Mouse (Mus musculus): Measurements from ENCODE around the gene Gm20388. TPM values are rescaled to one million over a fixed set of nuclear protein-coding genes. Genes with fewer than 3 reads are reported as not detected.

Gm20388 gene
- polyA plus RNA-seq, 1 experiment from 2014 or later, result not detected

DNA sequence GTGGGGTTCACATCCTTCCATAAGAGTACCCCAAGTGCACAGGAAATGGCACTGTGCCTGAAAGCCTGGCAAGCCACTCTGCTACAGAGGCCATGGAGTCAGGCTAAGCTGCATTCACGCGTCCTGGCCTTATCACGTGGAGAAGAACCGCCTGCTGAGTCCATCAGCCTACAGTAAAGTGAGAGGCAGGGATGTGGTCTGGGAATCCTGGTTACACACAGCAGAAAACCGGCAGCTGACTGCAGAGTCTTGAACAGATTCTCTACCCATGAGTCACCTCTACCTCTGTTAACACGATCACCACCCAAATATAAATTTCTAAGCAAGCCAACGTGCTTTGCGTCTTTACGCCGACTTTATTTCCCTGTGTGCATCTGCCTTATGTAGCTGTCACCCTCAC, 2457.9 kb downstream of the Gm20388 start:
- WGBS, result 61% methylated on average over 10 of the region's 10 CpGs
- no peak overlapping the region for H3K9ac ChIP-seq (ENCODE audit: low read depth, low read length)
- H3K36me3 ChIP-seq (ENCODE audit: control insufficient read depth, insufficient read depth), result no peaks in the 10 kb centered on the region
- no peak for ATAC-seq
- no peaks in the 10 kb centered on the region for H3K27me3 ChIP-seq (replicated peaks; ENCODE audit: control insufficient read depth, insufficient read depth, low read length)
- no peak for TF ChIP-seq CTCF (IDR thresholded peaks at IDR 0.05; ENCODE audit: low read depth)
- H3K9me3 ChIP-seq (ENCODE audit: control insufficient read depth), result no peaks in the 10 kb centered on the region
- H3K4me2 ChIP-seq (replicated peaks; ENCODE audit: low read depth), result no peak overlapping the region
- H3K4me3 ChIP-seq (ENCODE audit: low read depth, low read length), result no peak overlapping the region
- H3K27ac ChIP-seq (ENCODE audit: low read depth, low read length), result no peak overlapping the region
- H3K4me1 ChIP-seq (replicated peaks; ENCODE audit: control insufficient read depth, insufficient read depth, low read length), result no peaks in the 10 kb centered on the region

DNA sequence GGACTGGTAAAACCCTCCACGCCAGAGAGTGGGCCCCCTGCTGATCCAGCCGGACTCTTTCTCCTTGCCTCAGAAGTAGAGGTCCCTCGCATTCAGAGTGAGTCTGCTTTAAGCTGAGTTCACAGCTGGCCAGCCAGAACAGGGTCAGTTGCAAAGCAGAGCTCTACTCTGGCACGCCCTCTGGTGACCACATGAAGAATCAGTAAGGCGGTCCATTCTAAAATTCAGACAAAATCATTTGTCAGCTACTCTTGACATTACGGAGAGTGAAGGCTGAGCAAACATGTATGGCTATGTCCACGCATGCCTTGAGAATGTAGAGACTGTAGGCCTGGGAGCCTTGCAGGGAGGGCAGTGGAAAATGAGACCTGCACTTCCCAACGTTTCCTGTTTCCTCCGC, 2459.0 kb downstream of the Gm20388 start:
- Histone ChIP-seq H3K27ac (ENCODE audit: low read depth, low read length) (no peak overlapping the region), H3K4me2 (replicated peaks; ENCODE audit: low read depth) (no peak overlapping the region), H3K9me3 (ENCODE audit: control insufficient read depth) (no peaks in the 10 kb centered on the region), H3K4me1 (replicated peaks; ENCODE audit: control insufficient read depth, insufficient read depth, low read length) (no peaks in the 10 kb centered on the region), H3K36me3 (ENCODE audit: control insufficient read depth, insufficient read depth) (no peaks in the 10 kb centered on the region), H3K4me3 (ENCODE audit: low read depth, low read length) (no peak overlapping the region), H3K9ac (ENCODE audit: low read depth, low read length) (no peak overlapping the region), H3K27me3 (replicated peaks; ENCODE audit: control insufficient read depth, insufficient read depth, low read length) (no peaks in the 10 kb centered on the region)
- peak; percentile 91 for TF ChIP-seq CTCF (IDR thresholded peaks at IDR 0.05; ENCODE audit: low read depth)
- peak; percentile 50 for ATAC-seq
- 11% methylated on average over 9 of the region's 9 CpGs for WGBS

DNA sequence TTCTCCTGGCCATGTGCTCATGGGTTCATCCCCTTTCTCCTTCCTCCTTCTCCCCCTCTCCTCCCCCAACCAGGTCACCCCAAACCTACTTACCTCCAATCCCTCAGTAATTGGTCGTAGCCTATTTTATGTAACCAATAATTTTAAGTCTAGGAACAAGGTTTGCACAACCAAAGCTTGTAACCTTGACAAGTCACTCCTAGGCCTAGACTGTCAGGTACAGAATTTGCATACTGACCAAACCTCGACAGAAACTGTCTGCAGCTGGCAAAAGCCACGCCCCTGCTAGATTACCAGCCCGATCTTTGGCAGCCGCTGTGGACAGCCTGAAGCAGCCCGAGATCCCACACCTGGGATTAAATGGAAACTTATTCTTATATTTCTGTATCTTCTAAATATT, 2461.1 kb downstream of the Gm20388 start:
- no peak overlapping the region for H3K27ac ChIP-seq (ENCODE audit: low read depth, low read length)
- no peak for TF ChIP-seq CTCF (IDR thresholded peaks at IDR 0.05; ENCODE audit: low read depth)
- no peaks in the 10 kb centered on the region for H3K27me3 ChIP-seq (replicated peaks; ENCODE audit: control insufficient read depth, insufficient read depth, low read length)
- H3K9ac ChIP-seq (ENCODE audit: low read depth, low read length), result no peak overlapping the region
- 55% methylated on average over 6 of the region's 6 CpGs for WGBS
- H3K4me3 ChIP-seq (ENCODE audit: low read depth, low read length), result no peak overlapping the region
- no peaks in the 10 kb centered on the region for H3K9me3 ChIP-seq (ENCODE audit: control insufficient read depth)
- ATAC-seq, result no peak
- H3K4me2 ChIP-seq (replicated peaks; ENCODE audit: low read depth), result no peak overlapping the region
- no peaks in the 10 kb centered on the region for H3K4me1 ChIP-seq (replicated peaks; ENCODE audit: control insufficient read depth, insufficient read depth, low read length)
- H3K36me3 ChIP-seq (ENCODE audit: control insufficient read depth, insufficient read depth), result no peaks in the 10 kb centered on the region

DNA sequence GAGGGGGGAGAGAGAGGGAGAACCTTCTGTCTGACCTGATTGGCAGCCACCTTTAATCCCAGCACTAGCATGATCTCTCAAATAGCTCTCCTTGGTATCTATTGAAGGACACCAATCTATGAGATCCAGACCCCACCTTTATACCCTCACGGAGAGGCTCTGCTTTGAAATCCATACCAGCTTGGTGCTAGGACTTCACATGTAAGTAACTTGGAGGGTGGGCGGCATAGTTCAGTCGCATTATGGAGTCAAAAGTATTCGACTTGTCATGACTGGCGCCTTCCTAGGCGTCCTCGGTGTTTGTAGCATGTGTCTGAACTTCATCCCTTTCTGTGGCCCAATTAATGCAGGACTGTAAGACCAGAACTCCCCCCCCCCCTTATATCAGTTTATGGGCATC, 2464.7 kb downstream of the Gm20388 start:
- Histone ChIP-seq H3K27me3 (replicated peaks; ENCODE audit: control insufficient read depth, insufficient read depth, low read length) (no peaks in the 10 kb centered on the region), H3K9me3 (ENCODE audit: control insufficient read depth) (no peaks in the 10 kb centered on the region), H3K4me1 (replicated peaks; ENCODE audit: control insufficient read depth, insufficient read depth, low read length) (0 out of 2 replicates have a peak, but pooled peaks cover 4% of the 10 kb centered on the region), H3K4me3 (ENCODE audit: low read depth, low read length) (no peak overlapping the region), H3K4me2 (replicated peaks; ENCODE audit: low read depth) (no peak overlapping the region), H3K36me3 (ENCODE audit: control insufficient read depth, insufficient read depth) (peaks cover 4% of the 10 kb centered on the region), H3K27ac (ENCODE audit: low read depth, low read length) (no peak overlapping the region), H3K9ac (ENCODE audit: low read depth, low read length) (no peak overlapping the region)
- no peak for ATAC-seq
- WGBS, result 94% methylated on average over 7 of the region's 7 CpGs
- TF ChIP-seq CTCF (IDR thresholded peaks at IDR 0.05; ENCODE audit: low read depth), result no peak

DNA sequence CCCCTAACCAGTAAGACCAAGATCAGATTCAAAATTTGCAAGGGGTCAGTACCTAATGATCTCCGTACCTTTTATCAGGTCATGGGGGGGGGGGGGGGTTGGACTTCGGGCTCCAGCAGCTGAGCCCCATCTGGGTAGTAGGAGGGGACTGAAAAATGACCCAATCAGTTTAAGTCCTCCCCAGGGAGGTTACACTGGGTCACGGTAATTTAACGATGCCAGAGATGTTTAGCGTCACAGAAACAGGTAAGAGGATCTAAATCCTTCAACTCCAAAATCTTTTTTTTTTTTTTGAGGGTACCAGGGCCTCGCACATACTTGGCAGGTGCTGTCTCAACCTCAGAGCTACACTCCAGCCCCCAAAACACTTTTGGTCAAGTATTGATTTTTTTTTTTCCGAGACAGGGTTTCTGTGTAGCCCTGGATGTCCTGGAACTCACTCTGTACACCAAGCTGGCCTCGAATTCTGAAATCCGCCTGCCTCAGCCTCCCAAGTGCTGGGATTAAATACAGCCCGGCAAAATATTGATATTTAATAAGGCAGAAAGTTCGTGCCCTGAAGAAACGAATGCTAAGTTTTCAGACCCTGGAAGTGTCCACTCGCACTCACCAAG, 2465.2 kb downstream of the Gm20388 start:
- Histone ChIP-seq H3K4me2 (replicated peaks; ENCODE audit: low read depth) (peak overlapping the region; percentile 76), H3K4me3 (ENCODE audit: low read depth, low read length) (peak overlapping the region; percentile 95), H3K27me3 (replicated peaks; ENCODE audit: control insufficient read depth, insufficient read depth, low read length) (no peaks in the 10 kb centered on the region), H3K9ac (ENCODE audit: low read depth, low read length) (0 out of 2 replicates have a peak overlapping the region, but pooled peaks have one; percentile 22), H3K36me3 (ENCODE audit: control insufficient read depth, insufficient read depth) (peaks cover 9% of the 10 kb centered on the region), H3K27ac (ENCODE audit: low read depth, low read length) (peak overlapping the region; percentile 98; the same call in 1 of the 2 replicates), H3K9me3 (ENCODE audit: control insufficient read depth) (no peaks in the 10 kb centered on the region), H3K4me1 (replicated peaks; ENCODE audit: control insufficient read depth, insufficient read depth, low read length) (0 out of 2 replicates have a peak, but pooled peaks cover 4% of the 10 kb centered on the region)
- TF ChIP-seq CTCF (IDR thresholded peaks at IDR 0.05; ENCODE audit: low read depth), result no peak
- 21% methylated on average over 13 of the region's 13 CpGs for WGBS
- peak; percentile 4; the same call in 1 of the 2 replicates for ATAC-seq

GRCm38 (mm10) chr8:122376365-122377231, 2466.0 kb downstream of the Gm20388 start, which contains the start of gene Zc3h18:
Zc3h18 (plus strand) TSS chr8:122376609.
- Histone ChIP-seq H3K27me3 (replicated peaks; ENCODE audit: control insufficient read depth, insufficient read depth, low read length) (no peaks in the 10 kb centered on the region), H3K4me1 (replicated peaks; ENCODE audit: control insufficient read depth, insufficient read depth, low read length) (0 out of 2 replicates have a peak, but pooled peaks cover 4% of the 10 kb centered on the region), H3K4me2 (replicated peaks; ENCODE audit: low read depth) (peak within 1 kb of the TSS; percentile 76), H3K27ac (ENCODE audit: low read depth, low read length) (peak within 1 kb of the TSS; percentile 98), H3K36me3 (ENCODE audit: control insufficient read depth, insufficient read depth) (peaks cover 14% of the 10 kb centered on the region), H3K9ac (ENCODE audit: low read depth, low read length) (peak within 1 kb of the TSS; percentile 95), H3K9me3 (ENCODE audit: control insufficient read depth) (no peaks in the 10 kb centered on the region), H3K4me3 (ENCODE audit: low read depth, low read length) (peak within 1 kb of the TSS; percentile 95)
- under 1% methylated on average over 78 of the region's 107 CpGs for WGBS
- ATAC-seq, result peak; percentile 93
- TF ChIP-seq CTCF (IDR thresholded peaks at IDR 0.05; ENCODE audit: low read depth), result peak; percentile 67
